Mouse (Mus musculus): Measurements from ENCODE around the gene Fstl3.

Gene Fstl3

GRCm38 (mm10) chr10:79815671-79816494, 38.8 kb downstream of the Fstl3 start:
- DNase-seq = no peak

- no peak for DNase-seq
These were observed 40.0 kb downstream of the Fstl3 start for GRCm38 (mm10) chr10:79817111-79817510.

- no peak for DNase-seq
These were observed 41.2 kb downstream of the Fstl3 start for GRCm38 (mm10) chr10:79818225-79818624.

- DNase-seq = no peak
These were observed 42.5 kb downstream of the Fstl3 start for GRCm38 (mm10) chr10:79819606-79820005.

GRCm38 (mm10) chr10:79820277-79820676, 43.2 kb downstream of the Fstl3 start:
- no peak for DNase-seq

- DNase-seq = no peak
These were observed 43.7 kb downstream of the Fstl3 start, which contains the start of gene Misp for GRCm38 (mm10) chr10:79820782-79821181. Gene Misp, plus strand, starts transcription at chr10:79820989.

GRCm38 (mm10) chr10:79821731-79822130, 44.7 kb downstream of the Fstl3 start:
- DNase-seq = no peak

GRCm38 (mm10) chr10:79822372-79822771, 45.3 kb downstream of the Fstl3 start:
- no peak for DNase-seq

- no peak for DNase-seq
These were observed 45.9 kb downstream of the Fstl3 start for GRCm38 (mm10) chr10:79823011-79823410.

GRCm38 (mm10) chr10:79824413-79824812, 47.3 kb downstream of the Fstl3 start:
- DNase-seq = no peak

GRCm38 (mm10) chr10:79831583-79831982, 54.5 kb downstream of the Fstl3 start:
- no peak for DNase-seq
